Mouse (Mus musculus) large intestine, adult 2 months (tissue): ENCODE data around the gene Syngr3. TPM values are rescaled to one million over a fixed set of nuclear protein-coding genes. Genes with fewer than 3 reads are reported as not detected.

Experiments
- DNase-seq: peaks from one replicate; pipeline ENCODE4 v3.0.0-alpha.2; 2012; ENCODE audit warnings: low read depth, low spot score
- WGBS: fragments of 180-500 bp; shearing (Covaris S2); methylation state at CpG from one replicate; pipeline ENCODE4 v1.1.7; 2018; 5-methylcytosine and 5-hydroxymethylcytosine counted together
- polyA plus RNA-seq: library from polyadenylated mRNA; depleted of rRNA; stranded (reverse); fragments of >200 nt; gene quantifications from 2 replicates; pipeline ENCODE4 v1.2.3, GENCODE M21; 2012

The Syngr3 gene
- polyA plus RNA-seq, 1 experiment, result 2.7 TPM

GRCm38 (mm10) chr17:24650070-24650616, 39.6 kb downstream of the Syngr3 start, which contains the start of gene Slc9a3r2:
TSS of gene Slc9a3r2 (minus strand) at chr17:24650327.
- WGBS, result 1% methylated on average over 37 of the region's 41 CpGs
- no peak for DNase-seq

- WGBS, result 1% methylated on average over 35 of the region's 35 CpGs
- DNase-seq, result no peak
Observed at GRCm38 (mm10) chr17:24649581-24650069, 40.1 kb downstream of the Syngr3 start.

- 75% methylated on average over 10 of the region's 10 CpGs for WGBS
- no peak for DNase-seq
Observed at GRCm38 (mm10) chr17:24648731-24649377, 40.9 kb downstream of the Syngr3 start.

GRCm38 (mm10) chr17:24647493-24647892, 42.3 kb downstream of the Syngr3 start:
- no peak for DNase-seq
- WGBS, result 86% methylated on average over 11 of the region's 11 CpGs

- 75% methylated on average over 4 of the region's 4 CpGs for WGBS
- DNase-seq, result no peak
Observed at GRCm38 (mm10) chr17:24646381-24646780, 43.4 kb downstream of the Syngr3 start.

- WGBS, result 88% methylated on average over 3 of the region's 3 CpGs
- no peak for DNase-seq
Observed at GRCm38 (mm10) chr17:24645916-24646315, 43.8 kb downstream of the Syngr3 start.

- 68% methylated on average over 9 of the region's 9 CpGs for WGBS
- no peak for DNase-seq
Observed at GRCm38 (mm10) chr17:24644875-24645721, 44.7 kb downstream of the Syngr3 start.

- no peak for DNase-seq
- WGBS, result 46% methylated on average over 7 of the region's 7 CpGs
Observed at GRCm38 (mm10) chr17:24644030-24644715, 45.6 kb downstream of the Syngr3 start.

GRCm38 (mm10) chr17:24642791-24643343, 46.9 kb downstream of the Syngr3 start:
- WGBS, result 77% methylated on average over 6 of the region's 6 CpGs

GRCm38 (mm10) chr17:24641944-24642343, 47.8 kb downstream of the Syngr3 start:
- WGBS, result 92% methylated on average over 14 of the region's 14 CpGs
- no peak for DNase-seq

More at GRCm38 (mm10) chr17:24642791-24643343, 46.9 kb downstream of the Syngr3 start:
- DNase-seq, result no peak

GRCm38 (mm10) chr17:24640581-24640980, 49.2 kb downstream of the Syngr3 start:
- no peak for DNase-seq
- WGBS, result 92% methylated on average over 15 of the region's 15 CpGs

- no peak for DNase-seq
- WGBS, result 79% methylated on average over 7 of the region's 7 CpGs
Observed at GRCm38 (mm10) chr17:24640119-24640518, 49.6 kb downstream of the Syngr3 start.

GRCm38 (mm10) chr17:24639571-24639988, 50.2 kb downstream of the Syngr3 start:
- 74% methylated on average over 5 of the region's 5 CpGs for WGBS
- no peak for DNase-seq

- no peak for DNase-seq
- 62% methylated on average over 9 of the region's 9 CpGs for WGBS
Observed at GRCm38 (mm10) chr17:24638840-24639239, 50.9 kb downstream of the Syngr3 start.

GRCm38 (mm10) chr17:24638214-24638613, 51.5 kb downstream of the Syngr3 start:
- WGBS, result 78% methylated on average over 4 of the region's 4 CpGs
- DNase-seq, result no peak

GRCm38 (mm10) chr17:24636781-24637481, 52.8 kb downstream of the Syngr3 start:
- WGBS, result 84% methylated on average over 5 of the region's 5 CpGs
- DNase-seq, result no peak

GRCm38 (mm10) chr17:24635694-24636093, 54.1 kb downstream of the Syngr3 start:
- DNase-seq, result no peak
- WGBS, result 88% methylated on average over 5 of the region's 5 CpGs
